Mouse (Mus musculus): ENCODE measurements around the gene Xylt1.

The Xylt1 gene

GRCm38 (mm10) chr7:117516896-117517295 lies 136.1 kb downstream of the Xylt1 start:
- DNase-seq (ENCODE audit: low spot score): no peak

GRCm38 (mm10) chr7:117521369-117521768 lies 140.6 kb downstream of the Xylt1 start:
- DNase-seq (ENCODE audit: low spot score): no peak

GRCm38 (mm10) chr7:117522092-117522635 lies 141.4 kb downstream of the Xylt1 start:
- no peak for DNase-seq (ENCODE audit: low spot score)

- no peak for DNase-seq (ENCODE audit: low spot score)
Observed at GRCm38 (mm10) chr7:117524430-117525214, 143.8 kb downstream of the Xylt1 start.

- DNase-seq (ENCODE audit: low spot score): no peak
Observed at GRCm38 (mm10) chr7:117525678-117526077, 144.9 kb downstream of the Xylt1 start.

GRCm38 (mm10) chr7:117526570-117526969 lies 145.8 kb downstream of the Xylt1 start:
- no peak for DNase-seq (ENCODE audit: low spot score)

- DNase-seq (ENCODE audit: low spot score): no peak
Observed at GRCm38 (mm10) chr7:117529787-117530655, 149.2 kb downstream of the Xylt1 start.

GRCm38 (mm10) chr7:117532651-117533050 lies 151.9 kb downstream of the Xylt1 start:
- no peak for DNase-seq (ENCODE audit: low spot score)

- no peak for DNase-seq (ENCODE audit: low spot score)
Observed at GRCm38 (mm10) chr7:117533164-117533563, 152.4 kb downstream of the Xylt1 start.

GRCm38 (mm10) chr7:117539931-117540330 lies 159.2 kb downstream of the Xylt1 start:
- no peak for DNase-seq (ENCODE audit: low spot score)

- no peak for DNase-seq (ENCODE audit: low spot score)
Observed at GRCm38 (mm10) chr7:117540413-117540812, 159.6 kb downstream of the Xylt1 start.

- no peak for DNase-seq (ENCODE audit: low spot score)
Observed at GRCm38 (mm10) chr7:117541056-117541455, 160.3 kb downstream of the Xylt1 start.

- no peak for DNase-seq (ENCODE audit: low spot score)
Observed at GRCm38 (mm10) chr7:117541681-117542080, 160.9 kb downstream of the Xylt1 start.

- DNase-seq (ENCODE audit: low spot score): no peak
Observed at GRCm38 (mm10) chr7:117543041-117543440, 162.3 kb downstream of the Xylt1 start.

- no peak for DNase-seq (ENCODE audit: low spot score)
Observed at GRCm38 (mm10) chr7:117544126-117544525, 163.3 kb downstream of the Xylt1 start.

- DNase-seq (ENCODE audit: low spot score): no peak
Observed at GRCm38 (mm10) chr7:117548301-117548700, 167.5 kb downstream of the Xylt1 start.

- DNase-seq (ENCODE audit: low spot score): no peak
Observed at GRCm38 (mm10) chr7:117550916-117551549, 170.3 kb downstream of the Xylt1 start.

- no peak for DNase-seq (ENCODE audit: low spot score)
Observed at GRCm38 (mm10) chr7:117553228-117553627, 172.4 kb downstream of the Xylt1 start.

- no peak for DNase-seq (ENCODE audit: low spot score)
Observed at GRCm38 (mm10) chr7:117555735-117556134, 175.0 kb downstream of the Xylt1 start.

GRCm38 (mm10) chr7:117558166-117558565 lies 177.4 kb downstream of the Xylt1 start:
- no peak for DNase-seq (ENCODE audit: low spot score)

GRCm38 (mm10) chr7:117559051-117559450 lies 178.3 kb downstream of the Xylt1 start:
- no peak for DNase-seq (ENCODE audit: low spot score)

GRCm38 (mm10) chr7:117563939-117564499 lies 183.2 kb downstream of the Xylt1 start:
- DNase-seq (ENCODE audit: low spot score): no peak
